Mouse (Mus musculus) heart, embryonic 13.5 days (tissue): ENCODE measurements around the gene Pus7l. TPM values are rescaled to one million over a fixed set of nuclear protein-coding genes. Genes with fewer than 3 reads are reported as not detected.

ENCODE experiments used
- polyA plus RNA-seq: library from polyadenylated mRNA; unstranded; fragments of >200 nt; fragmentation: Nextera tagmentation; extraction: Ambion mirVana; gene quantifications from 2 replicates; pipeline ENCODE4 v1.2.1, GENCODE M21; 2015

Gene Pus7l
- polyA plus RNA-seq, 1 experiment from 2014 or later: 4.6 TPM

Other genes starting within 250 kb of the Pus7l start
- 0.82 and 1.4 TPM in 2 replicates for gene Adamts20, start 78.1 kb downstream of the Pus7l start, polyA plus RNA-seq
- gene Irak4, start 96 bp upstream of the Pus7l start, polyA plus RNA-seq: 3.8 and 4.3 TPM in 2 replicates
- gene Twf1, start 46.3 kb upstream of the Pus7l start, polyA plus RNA-seq: 44.3 and 47.6 TPM in 2 replicates
- gene Tmem117, start 85.7 kb upstream of the Pus7l start, polyA plus RNA-seq: 1.2 and 1.3 TPM in 2 replicates